Mouse (Mus musculus) forebrain, embryonic 15.5 days (tissue): Measurements from ENCODE around the gene Olfm1. TPM values are rescaled to one million over a fixed set of nuclear protein-coding genes. Genes with fewer than 3 reads are reported as not detected.

Experiments used
- ATAC-seq: fragments of 200-750 bp; cut with Nextera tagmentation; replicated peaks from 2 replicates; pipeline ENCODE4 v1.8.0; 2017; ENCODE audit warnings: mild to moderate bottlenecking, moderate TSS enrichment, moderate library complexity
- H3K27ac ChIP-seq: fragments of 300-500 bp; sonication (generic); replicated peaks from 2 replicates; pipeline ENCODE4 v1.5.1; 2015; ENCODE audit warnings: mild to moderate bottlenecking, inconsistent platforms
- H3K27me3 ChIP-seq: fragments of 300-500 bp; sonication (generic); 2 replicates; pipeline ENCODE4 v1.6.1; 2015; ENCODE audit warnings: inconsistent platforms
- H3K36me3 ChIP-seq: fragments of 300-500 bp; sonication (generic); 2 replicates; pipeline ENCODE4 v1.6.1; 2015; ENCODE audit warnings: mild to moderate bottlenecking, inconsistent platforms
- H3K4me1 ChIP-seq: fragments of 300-500 bp; sonication (generic); 2 replicates; pipeline ENCODE4 v1.6.1; 2015; ENCODE audit warnings: inconsistent platforms
- H3K4me2 ChIP-seq: fragments of 300-500 bp; sonication (generic); replicated peaks from 2 replicates; pipeline ENCODE4 v1.6.1; 2015; ENCODE audit warnings: mild to moderate bottlenecking, inconsistent platforms
- H3K4me3 ChIP-seq: fragments of 300-500 bp; sonication (generic); 2 replicates; pipeline ENCODE4 v1.5.1; 2015; ENCODE audit warnings: mild to moderate bottlenecking, inconsistent platforms
- H3K9ac ChIP-seq: fragments of 300-500 bp; sonication (generic); replicated peaks from 2 replicates; pipeline ENCODE4 v1.6.1; 2015; ENCODE audit warnings: mild to moderate bottlenecking, inconsistent platforms
- H3K9me3 ChIP-seq: fragments of 300-500 bp; sonication (generic); 2 replicates; pipeline ENCODE4 v1.6.1; 2016; ENCODE audit warnings: inconsistent platforms
- WGBS: fragments of 180-500 bp; shearing (Covaris S2); methylation state at CpG from one replicate; pipeline ENCODE4 v1.1.7; 2015; ENCODE audit warnings: mixed read lengths; 5-methylcytosine and 5-hydroxymethylcytosine counted together
- polyA plus RNA-seq: library from polyadenylated mRNA; unstranded; fragments of >200 nt; fragmentation: Nextera tagmentation; extraction: Ambion mirVana; gene quantifications from 2 replicates; pipeline ENCODE4 v1.2.1, GENCODE M21; 2015

Olfm1 gene
- polyA plus RNA-seq: 225 and 234 TPM in 2 replicates

DNA sequence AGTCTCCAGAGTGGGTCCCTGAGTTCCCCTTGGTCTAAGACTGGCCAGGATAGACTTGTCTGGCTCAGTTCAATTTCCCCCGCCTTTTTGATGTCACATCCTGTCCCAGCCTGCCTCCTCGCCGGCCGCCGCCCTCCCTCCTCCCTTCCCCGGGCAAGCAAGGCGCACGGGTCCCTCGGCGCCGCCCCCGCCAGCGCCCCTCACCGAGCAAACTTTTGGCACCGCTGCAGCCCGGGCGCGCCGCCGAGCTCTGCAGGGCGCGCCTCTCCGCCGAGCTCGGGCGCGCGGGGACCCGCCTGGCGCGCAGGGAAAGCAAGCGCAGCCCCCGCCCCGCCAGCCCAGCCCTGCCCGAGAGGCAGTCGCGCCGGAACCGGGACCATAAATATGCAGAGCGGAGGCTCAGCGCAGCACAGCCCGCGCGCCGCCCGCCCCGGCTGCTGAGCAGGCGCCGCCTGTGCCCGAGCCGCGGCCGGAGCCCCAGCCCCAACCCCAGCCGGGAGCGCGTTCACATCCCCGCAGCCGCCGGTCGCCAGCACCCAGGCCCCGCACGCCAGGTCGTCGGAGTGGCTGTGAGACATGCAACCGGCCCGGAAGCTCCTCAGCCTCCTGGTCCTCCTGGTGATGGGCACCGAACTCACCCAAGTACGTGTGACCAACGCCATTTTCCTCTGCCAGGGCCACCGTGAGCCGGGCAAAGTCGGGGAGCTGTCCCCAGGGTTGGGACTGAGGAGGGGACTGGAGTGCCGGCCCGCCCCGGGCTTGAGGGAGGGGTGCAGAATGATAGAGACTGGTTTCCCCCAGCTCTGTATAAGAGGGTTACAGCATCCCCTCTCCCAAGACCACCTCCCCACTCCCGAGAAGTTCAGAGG, at the start of gene Olfm1:
TSS of gene Olfm1 (plus strand) at position 172 of the 869 bp plus-strand sequence.
- Histone ChIP-seq H3K9me3 (no peaks in the 10 kb centered on the region), H3K4me3 (peak within 1 kb of the TSS; percentile 89), H3K27me3 (no peaks in the 10 kb centered on the region), H3K36me3 (no peaks in the 10 kb centered on the region), H3K9ac (peak within 1 kb of the TSS; percentile 89), H3K27ac (peak within 1 kb of the TSS; percentile 92), H3K4me1 (peaks cover 37% of the 10 kb centered on the region), H3K4me2 (peak within 1 kb of the TSS; percentile 77)
- ATAC-seq: peak; percentile 82
- under 1% methylated on average over 76 of the region's 76 CpGs for WGBS

DNA sequence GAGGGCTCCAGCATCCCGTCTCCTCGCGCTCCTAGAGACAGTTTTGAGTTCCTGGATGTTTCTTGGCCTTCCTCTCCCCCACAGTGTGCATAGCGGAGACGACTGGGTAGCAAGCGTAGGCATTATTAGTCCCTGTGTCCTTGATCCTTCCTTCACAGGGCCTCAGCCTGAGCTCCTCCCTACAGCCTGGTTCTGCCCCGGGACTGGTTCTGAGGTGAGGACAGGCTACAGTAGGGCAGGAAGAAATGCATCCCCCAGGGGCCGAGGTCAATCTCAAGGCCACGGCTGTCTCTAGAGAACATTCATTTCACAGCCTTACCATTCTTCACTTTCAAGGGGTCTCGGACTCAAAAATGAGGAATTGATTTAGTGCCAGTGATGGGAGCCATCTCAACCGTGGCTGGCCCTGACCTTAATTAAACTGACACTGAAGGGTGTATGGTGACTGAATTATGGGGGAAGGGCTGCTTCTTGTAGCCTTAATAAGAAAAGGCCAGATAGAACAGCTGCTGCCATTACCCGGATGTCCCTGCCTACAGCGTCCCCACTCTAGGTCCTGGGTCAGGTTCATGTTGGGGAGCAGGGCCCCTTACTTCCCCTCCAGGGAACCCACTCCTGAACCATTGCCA, 49.3 kb upstream of the Olfm1 start:
- Histone ChIP-seq H3K4me1 (peaks cover 6% of the 10 kb centered on the region; the same call in 1 of the 2 replicates), H3K4me3 (no peak overlapping the region), H3K36me3 (no peaks in the 10 kb centered on the region), H3K4me2 (no peak overlapping the region), H3K9me3 (no peaks in the 10 kb centered on the region), H3K9ac (no peak overlapping the region), H3K27me3 (no peaks in the 10 kb centered on the region), H3K27ac (no peak overlapping the region)
- ATAC-seq: no peak
- WGBS: 82% methylated on average over 13 of the region's 13 CpGs

DNA sequence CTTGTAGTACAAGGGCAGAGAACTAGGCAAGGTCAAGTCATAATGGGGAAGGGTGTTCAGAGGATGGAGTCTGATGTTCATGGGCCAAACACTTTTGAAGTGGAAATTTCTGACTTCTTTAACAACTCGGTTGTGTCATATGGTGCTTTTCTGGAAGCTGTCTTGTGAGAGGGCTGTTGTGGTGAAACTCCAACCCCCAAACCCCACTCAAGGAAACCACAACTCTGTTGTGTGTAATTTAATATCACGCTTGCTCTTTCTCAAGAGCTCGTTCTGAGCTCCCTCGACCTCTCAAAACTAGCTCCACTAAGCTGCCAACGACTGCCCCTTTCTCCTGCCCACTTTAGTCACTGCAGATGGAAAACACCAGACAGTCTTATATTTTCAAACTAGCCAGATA, 47.1 kb upstream of the Olfm1 start:
- no peaks in the 10 kb centered on the region for H3K9me3 ChIP-seq
- H3K27ac ChIP-seq: no peak overlapping the region
- no peak for ATAC-seq
- no peak overlapping the region for H3K9ac ChIP-seq
- 0 out of 2 replicates have a peak, but pooled peaks cover 2% of the 10 kb centered on the region for H3K4me1 ChIP-seq
- no peak overlapping the region for H3K4me3 ChIP-seq
- no peak overlapping the region for H3K4me2 ChIP-seq
- H3K27me3 ChIP-seq: no peaks in the 10 kb centered on the region
- H3K36me3 ChIP-seq: no peaks in the 10 kb centered on the region
- WGBS: 89% methylated on average over 5 of the region's 5 CpGs

DNA sequence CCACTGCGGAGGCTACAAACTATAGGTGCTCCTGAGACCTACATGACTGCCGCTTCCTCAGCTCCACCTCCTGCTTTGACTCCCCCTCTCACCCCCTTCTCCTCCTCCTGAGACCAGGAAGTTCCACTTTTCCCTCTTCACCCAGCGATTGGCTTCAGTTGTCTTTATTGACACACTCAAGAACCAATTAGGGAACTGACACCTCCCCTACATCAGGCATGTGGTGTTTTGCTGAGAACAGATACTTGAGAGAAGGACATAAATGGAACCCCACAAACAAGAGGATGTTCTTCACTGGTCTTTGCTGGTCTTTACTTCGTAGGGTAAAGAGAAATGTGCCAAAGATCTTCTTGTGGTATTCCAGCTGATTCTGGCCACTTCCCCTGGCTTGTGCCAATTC, 46.6 kb upstream of the Olfm1 start:
- 0 out of 2 replicates have a peak, but pooled peaks cover 2% of the 10 kb centered on the region for H3K4me1 ChIP-seq
- no peak for ATAC-seq
- no peak overlapping the region for H3K4me3 ChIP-seq
- 76% methylated on average over 4 of the region's 4 CpGs for WGBS
- H3K36me3 ChIP-seq: no peaks in the 10 kb centered on the region
- no peaks in the 10 kb centered on the region for H3K27me3 ChIP-seq
- no peak overlapping the region for H3K9ac ChIP-seq
- no peak overlapping the region for H3K4me2 ChIP-seq
- H3K27ac ChIP-seq: no peak overlapping the region
- no peaks in the 10 kb centered on the region for H3K9me3 ChIP-seq

DNA sequence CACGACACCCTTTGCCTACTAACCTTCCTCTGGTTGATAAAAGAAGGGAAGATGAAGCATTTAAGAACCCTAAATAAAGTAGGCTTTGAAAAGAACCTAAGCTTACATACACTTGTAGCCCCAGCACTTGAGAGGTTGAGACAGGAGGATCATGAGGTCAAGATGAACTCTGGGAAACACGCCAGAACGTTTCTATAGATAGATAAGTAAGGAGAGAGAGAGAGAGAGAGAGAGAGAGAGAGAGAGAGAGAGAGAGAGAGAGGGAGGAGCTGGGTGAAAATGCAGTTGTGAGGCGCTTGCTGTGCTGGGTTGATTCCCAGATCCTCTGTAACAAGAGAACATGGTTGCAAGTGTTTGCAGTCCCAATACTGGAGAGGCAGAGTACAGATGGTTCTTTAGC, 46.1 kb upstream of the Olfm1 start:
- no peak overlapping the region for H3K27ac ChIP-seq
- no peaks in the 10 kb centered on the region for H3K27me3 ChIP-seq
- H3K4me2 ChIP-seq: no peak overlapping the region
- no peaks in the 10 kb centered on the region for H3K9me3 ChIP-seq
- H3K36me3 ChIP-seq: no peaks in the 10 kb centered on the region
- H3K4me3 ChIP-seq: no peak overlapping the region
- no peak for ATAC-seq
- H3K4me1 ChIP-seq: 0 out of 2 replicates have a peak, but pooled peaks cover 2% of the 10 kb centered on the region
- 71% methylated on average over 4 of the region's 4 CpGs for WGBS
- H3K9ac ChIP-seq: no peak overlapping the region

DNA sequence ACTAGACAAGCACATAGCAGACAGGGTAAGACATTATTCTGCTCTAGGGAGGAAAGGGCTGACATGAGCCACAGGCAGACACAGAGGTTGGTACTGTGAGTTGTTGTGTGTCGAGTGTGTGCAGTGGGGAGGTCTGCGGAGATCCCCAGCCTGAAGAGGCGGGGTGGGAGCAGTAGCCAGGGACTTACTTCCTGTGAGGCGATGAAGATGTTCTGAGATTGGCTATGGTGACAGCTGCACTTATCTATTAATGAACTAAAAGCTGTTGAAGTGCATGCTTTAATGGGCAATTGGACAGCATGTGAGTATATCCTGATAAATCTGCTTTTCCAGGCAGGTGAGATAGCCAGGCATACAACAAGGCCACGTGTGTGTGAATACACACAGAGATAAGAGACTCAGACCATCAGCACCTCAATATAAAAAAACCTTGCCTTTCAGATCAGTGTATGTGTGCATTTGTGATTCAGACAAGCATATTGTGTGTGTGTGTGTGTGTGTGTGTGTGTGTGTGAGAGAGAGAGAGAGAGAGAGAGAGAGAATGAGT, 45.5 kb upstream of the Olfm1 start:
- H3K36me3 ChIP-seq: no peaks in the 10 kb centered on the region
- no peak for ATAC-seq
- no peaks in the 10 kb centered on the region for H3K9me3 ChIP-seq
- no peak overlapping the region for H3K9ac ChIP-seq
- H3K4me2 ChIP-seq: no peak overlapping the region
- no peaks in the 10 kb centered on the region for H3K27me3 ChIP-seq
- no peak overlapping the region for H3K4me3 ChIP-seq
- 0 out of 2 replicates have a peak, but pooled peaks cover 2% of the 10 kb centered on the region for H3K4me1 ChIP-seq
- H3K27ac ChIP-seq: no peak overlapping the region
- WGBS: 86% methylated on average over 5 of the region's 5 CpGs

DNA sequence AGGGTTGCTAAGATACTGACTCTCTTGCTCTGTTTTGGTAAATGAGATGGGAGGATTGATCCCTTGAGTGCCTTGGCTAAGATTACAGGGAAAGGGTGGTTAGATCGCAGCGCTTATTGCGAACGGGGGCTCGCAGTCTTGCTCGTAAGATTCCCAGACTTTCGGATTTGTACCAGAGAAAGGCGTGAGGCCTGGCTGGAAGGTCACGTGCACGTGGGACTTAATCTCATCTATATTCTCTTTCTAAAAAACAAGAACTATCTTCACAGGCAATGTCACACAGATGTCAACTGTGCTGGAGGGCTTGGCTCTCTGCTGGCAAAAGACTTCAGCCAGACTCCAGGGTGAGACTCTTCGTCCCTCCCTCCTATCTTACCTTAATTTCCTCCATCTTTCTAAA, 43.1 kb upstream of the Olfm1 start:
- Histone ChIP-seq H3K9me3 (no peaks in the 10 kb centered on the region), H3K4me1 (0 out of 2 replicates have a peak, but pooled peaks cover 2% of the 10 kb centered on the region), H3K9ac (no peak overlapping the region), H3K27me3 (no peaks in the 10 kb centered on the region), H3K4me2 (no peak overlapping the region), H3K4me3 (no peak overlapping the region), H3K36me3 (no peaks in the 10 kb centered on the region), H3K27ac (no peak overlapping the region)
- ATAC-seq: no peak
- 72% methylated on average over 11 of the region's 11 CpGs for WGBS

DNA sequence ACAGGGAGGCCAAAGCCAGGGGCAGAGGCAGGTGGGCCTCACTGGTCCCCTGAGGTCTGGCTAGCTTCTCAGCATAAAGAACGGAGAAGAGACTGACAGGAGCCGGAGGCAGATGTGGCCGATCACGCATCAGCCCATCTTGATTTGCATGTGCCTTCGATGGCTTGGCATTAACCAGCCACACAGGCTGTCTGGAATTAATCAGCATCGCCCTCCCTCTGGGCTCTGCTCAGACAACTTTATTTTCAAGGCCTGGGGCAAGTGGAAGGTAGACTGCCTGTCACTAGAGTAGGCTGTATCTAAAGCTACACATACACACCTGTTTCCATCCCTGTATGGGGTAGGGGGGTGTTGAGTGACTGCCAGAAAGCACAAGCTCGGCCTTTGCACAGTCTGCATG, 32.2 kb upstream of the Olfm1 start:
- 61% methylated on average over 7 of the region's 7 CpGs for WGBS
- ATAC-seq: no peak
- H3K27ac ChIP-seq: no peak overlapping the region

DNA sequence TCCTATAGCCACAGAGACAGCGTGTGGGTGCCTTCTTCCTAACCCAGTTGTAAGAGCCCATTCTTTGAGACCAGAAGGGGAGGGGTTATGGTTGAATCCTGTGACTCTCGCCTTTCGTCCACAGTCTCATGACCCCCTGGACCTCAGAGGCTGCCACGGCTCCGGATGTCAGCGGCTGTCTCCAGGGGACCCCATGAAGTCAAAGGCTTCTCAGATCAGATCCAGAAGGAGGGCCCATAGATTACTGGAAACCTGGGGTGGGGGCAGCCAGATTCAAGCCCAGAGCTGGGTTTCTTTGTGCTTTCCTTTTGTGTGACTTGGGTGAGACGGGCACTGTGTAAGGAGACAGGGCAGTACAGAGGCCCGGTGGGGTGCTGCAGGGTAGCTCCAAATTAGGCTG, 27.2 kb upstream of the Olfm1 start:
- Histone ChIP-seq H3K4me1 (no peaks in the 10 kb centered on the region), H3K4me3 (no peak overlapping the region), H3K4me2 (no peak overlapping the region), H3K9ac (no peak overlapping the region), H3K36me3 (no peaks in the 10 kb centered on the region), H3K27ac (no peak overlapping the region), H3K9me3 (no peaks in the 10 kb centered on the region), H3K27me3 (no peaks in the 10 kb centered on the region)
- WGBS: 58% methylated on average over 8 of the region's 8 CpGs
- ATAC-seq: no peak

More for the DNA sequence above, 32.2 kb upstream of the Olfm1 start:
- no peaks in the 10 kb centered on the region for H3K36me3 ChIP-seq
- H3K9ac ChIP-seq: no peak overlapping the region
- no peaks in the 10 kb centered on the region for H3K9me3 ChIP-seq
- H3K4me1 ChIP-seq: peaks cover 12% of the 10 kb centered on the region
- H3K4me2 ChIP-seq: no peak overlapping the region
- no peaks in the 10 kb centered on the region for H3K27me3 ChIP-seq
- H3K4me3 ChIP-seq: no peak overlapping the region

DNA sequence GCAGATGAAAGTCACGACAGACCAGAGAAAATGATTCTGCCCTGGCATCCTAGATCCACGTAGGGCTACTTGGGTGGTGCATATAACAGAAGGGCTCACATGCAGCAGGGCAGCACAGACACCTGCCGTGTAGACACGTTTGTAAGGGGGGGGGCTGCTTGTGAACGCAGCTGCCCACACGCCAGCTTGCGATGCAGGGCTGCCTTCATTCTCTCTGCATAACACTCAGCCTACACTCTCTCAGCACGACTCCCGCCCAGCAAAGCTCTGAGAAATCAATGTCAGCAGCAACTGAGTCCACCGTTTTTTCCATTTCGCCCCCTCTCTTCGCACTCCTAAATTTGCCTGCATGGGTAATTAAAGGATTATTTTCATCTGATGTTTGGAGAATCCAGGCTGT, 23.5 kb upstream of the Olfm1 start:
- 0 out of 2 replicates have a peak, but pooled peaks have one; percentile 51 for ATAC-seq
- Histone ChIP-seq H3K9ac (no peak overlapping the region), H3K36me3 (no peaks in the 10 kb centered on the region), H3K27me3 (no peaks in the 10 kb centered on the region), H3K4me2 (no peak overlapping the region), H3K27ac (no peak overlapping the region), H3K4me1 (no peaks in the 10 kb centered on the region), H3K4me3 (no peak overlapping the region), H3K9me3 (no peaks in the 10 kb centered on the region)
- WGBS: 67% methylated on average over 12 of the region's 12 CpGs

DNA sequence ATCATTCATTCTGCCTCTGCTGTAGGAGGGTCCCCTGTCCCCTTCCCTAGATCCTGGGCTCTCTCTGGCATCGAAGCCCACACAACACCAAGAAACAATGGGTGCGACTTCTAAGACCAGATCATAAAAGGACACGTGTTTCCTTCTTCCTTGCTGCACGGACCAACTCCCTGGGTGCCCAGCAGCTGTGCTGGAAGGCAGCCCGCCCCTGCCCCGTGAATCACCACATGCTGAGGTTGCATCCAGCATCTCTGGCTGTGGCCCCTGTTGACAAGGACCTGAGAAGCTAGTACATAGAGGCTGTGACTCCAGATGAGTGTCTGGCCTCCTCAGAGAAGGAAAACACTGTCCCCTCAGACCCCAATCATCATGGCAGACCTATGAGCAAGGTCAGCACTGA, 20.8 kb upstream of the Olfm1 start:
- no peaks in the 10 kb centered on the region for H3K4me1 ChIP-seq
- no peak overlapping the region for H3K4me2 ChIP-seq
- WGBS: 72% methylated on average over 6 of the region's 6 CpGs
- H3K27me3 ChIP-seq: no peaks in the 10 kb centered on the region
- no peak overlapping the region for H3K27ac ChIP-seq
- no peak for ATAC-seq
- H3K4me3 ChIP-seq: no peak overlapping the region
- no peaks in the 10 kb centered on the region for H3K36me3 ChIP-seq
- no peaks in the 10 kb centered on the region for H3K9me3 ChIP-seq
- H3K9ac ChIP-seq: no peak overlapping the region
